Mouse (Mus musculus): ENCODE data around the gene Pfkl. TPM values are rescaled to one million over a fixed set of nuclear protein-coding genes. Genes with fewer than 3 reads are reported as not detected.
"Not testable (repeated sequence)": the region's sequence is repeated elsewhere in the genome, so short reads cannot be mapped to it uniquely, and the experiment has no call there.

Pfkl gene
- total RNA-seq (2014; fragmentation: Nextera tagmentation), result 40.4 and 44.0 TPM in 2 replicates
- total RNA-seq (2017), result 26.4 and 51.9 TPM in 2 replicates

- ATAC-seq (replicated peaks; ENCODE audit: low FRiP score, low TSS enrichment, poor library complexity, severe bottlenecking), result peak; percentile 1; the same call in 1 of the 2 replicates
These were observed at the start of gene Pfkl for GRCm38 (mm10) chr10:78009945-78010293. TSS of gene Pfkl (minus strand) at chr10:78010083.

DNA sequence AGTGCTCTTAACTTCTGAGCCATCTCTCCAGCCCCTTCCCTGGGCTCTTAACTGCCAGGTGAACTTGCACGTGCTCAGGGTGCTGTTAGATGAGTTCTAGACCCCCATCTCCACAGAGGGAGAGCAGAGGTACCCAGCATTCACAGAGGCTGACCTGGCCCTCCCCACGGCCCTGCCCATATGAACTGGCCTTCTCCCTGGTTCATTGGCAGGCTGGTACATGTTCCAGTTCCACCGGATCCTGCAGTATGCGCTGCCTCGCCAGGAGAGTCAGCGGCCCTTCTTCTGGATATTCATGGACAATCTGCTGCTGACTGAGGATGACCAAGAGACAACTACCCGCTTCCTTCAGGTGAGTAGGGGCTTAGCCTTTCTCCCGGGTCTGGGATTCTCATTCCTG, 47.2 kb upstream of the Pfkl start:
- no peak for ATAC-seq (replicated peaks; ENCODE audit: low FRiP score, low TSS enrichment, poor library complexity, severe bottlenecking)

DNA sequence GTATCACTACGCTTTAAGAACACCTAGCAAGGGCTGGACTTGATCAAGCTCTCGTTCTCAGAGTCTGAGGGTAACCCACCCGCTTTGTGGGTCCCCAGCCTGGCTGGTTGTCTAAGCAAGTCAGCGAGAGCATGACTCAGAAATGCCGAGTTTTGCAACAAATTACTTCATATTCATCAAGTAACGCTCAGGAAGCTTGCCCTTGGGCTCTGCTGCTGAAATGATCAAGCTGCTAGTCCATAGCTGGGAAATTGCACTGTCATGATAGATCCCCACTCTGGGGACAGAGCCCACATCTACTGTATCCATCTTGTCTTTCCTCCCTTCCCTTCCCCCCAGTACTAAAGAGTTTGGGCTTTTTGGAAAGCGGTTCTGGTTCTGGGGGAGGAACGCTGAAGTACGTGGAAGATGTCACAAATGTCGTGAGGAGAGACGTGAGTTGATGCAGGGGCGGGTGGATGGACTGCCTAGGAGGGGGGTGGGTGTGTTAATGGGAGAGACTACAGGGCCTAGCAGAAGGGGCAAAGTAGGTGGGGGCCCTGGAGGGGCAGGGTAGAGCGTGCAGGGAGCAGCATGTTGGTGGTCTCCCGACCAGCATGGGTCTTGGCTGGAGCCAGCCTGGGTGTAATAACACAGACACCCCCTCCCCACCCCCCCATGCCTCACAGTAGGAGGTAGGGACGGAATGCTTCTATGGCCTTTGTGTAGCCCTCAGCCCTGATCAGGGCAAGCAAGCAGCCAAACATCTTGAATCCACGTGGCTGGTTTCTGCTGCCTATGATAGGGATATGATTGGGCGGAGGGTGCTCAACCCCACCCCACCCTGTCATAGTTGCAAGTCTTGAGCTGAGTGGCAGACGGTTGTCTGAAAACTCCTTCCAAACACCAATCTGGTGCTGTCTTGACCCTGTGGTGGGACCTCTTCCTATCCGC, 45.0 kb upstream of the Pfkl start:
- ATAC-seq (replicated peaks; ENCODE audit: low FRiP score, low TSS enrichment, poor library complexity, severe bottlenecking), result peak; percentile 74

DNA sequence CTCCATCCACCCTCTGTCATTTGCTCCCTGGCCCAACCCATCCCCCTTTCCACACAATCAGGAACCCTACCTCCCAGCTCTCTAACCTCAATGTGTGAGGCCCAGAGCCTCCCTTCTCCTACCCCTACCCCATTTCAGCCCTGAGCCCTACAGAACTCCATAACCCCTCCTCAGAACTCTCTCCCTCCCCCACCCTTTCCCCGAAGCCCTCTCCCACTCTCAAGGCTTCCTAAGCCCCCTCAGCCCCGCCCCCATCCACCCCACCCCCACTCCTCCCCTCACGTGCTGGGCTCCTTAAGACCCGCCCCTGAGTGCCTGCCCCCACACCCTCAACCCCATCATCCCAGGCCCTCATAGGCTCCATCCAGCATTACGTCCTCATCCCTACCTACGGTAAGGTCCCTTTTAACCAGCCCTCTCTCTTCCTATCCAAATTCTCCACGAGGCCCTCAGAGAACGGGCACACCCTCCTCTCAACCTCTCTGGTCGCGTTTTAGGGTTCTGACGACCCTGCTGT, 39.7 kb upstream of the Pfkl start:
- no peak for ATAC-seq (replicated peaks; ENCODE audit: low FRiP score, low TSS enrichment, poor library complexity, severe bottlenecking)

GRCm38 (mm10) chr10:78048061-78048730, 38.3 kb upstream of the Pfkl start:
- ATAC-seq (replicated peaks; ENCODE audit: low FRiP score, low TSS enrichment, poor library complexity, severe bottlenecking), result no peak

- no peak for ATAC-seq (replicated peaks; ENCODE audit: low FRiP score, low TSS enrichment, poor library complexity, severe bottlenecking)
These were observed 36.5 kb upstream of the Pfkl start for GRCm38 (mm10) chr10:78046388-78046787.

DNA sequence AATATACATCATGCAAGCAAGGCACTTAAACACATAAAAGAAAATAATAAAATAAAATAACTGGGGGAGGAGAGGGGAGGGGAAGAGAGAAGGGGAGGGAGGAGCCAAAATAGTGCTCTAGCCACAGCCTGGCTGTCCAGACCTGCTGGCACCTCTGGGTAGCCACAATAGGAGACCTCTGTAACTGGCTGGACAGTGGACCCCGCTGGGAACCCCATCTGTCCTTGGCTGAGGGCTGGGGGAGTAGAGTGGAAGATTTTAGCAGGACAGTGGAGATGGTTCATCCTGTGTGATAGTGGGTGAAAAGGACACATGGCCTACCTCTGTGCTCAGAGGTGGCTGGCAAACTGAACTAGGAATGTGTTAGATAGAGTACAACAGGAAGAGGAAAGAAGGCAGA, 34.6 kb upstream of the Pfkl start:
- ATAC-seq (replicated peaks; ENCODE audit: low FRiP score, low TSS enrichment, poor library complexity, severe bottlenecking), result no peak

DNA sequence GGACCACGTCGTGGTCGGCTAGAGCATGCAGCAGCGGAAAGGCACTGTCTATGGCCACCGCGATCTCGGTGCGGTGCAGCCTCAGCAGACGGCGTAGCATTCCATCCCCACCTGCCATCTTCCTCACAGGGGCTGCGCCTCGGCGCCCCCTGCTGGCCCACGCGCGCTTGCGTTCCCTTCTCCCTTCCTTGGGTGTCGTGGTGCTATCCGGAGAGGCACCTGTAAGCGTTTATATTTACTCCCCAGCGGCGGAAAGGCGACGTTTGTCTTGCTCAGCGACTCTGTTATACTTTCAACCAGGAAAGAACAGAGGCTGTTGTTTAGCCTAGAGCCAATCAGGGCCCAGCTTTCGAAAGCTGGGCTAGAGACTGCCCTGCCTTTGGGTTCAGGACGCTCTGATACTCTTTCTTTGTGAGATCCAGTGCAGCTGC, 33.5 kb upstream of the Pfkl start, which contains the start of gene Aire:
Gene Aire (minus strand): TSS at position 205 of the 431 bp plus-strand sequence.
- peak; percentile 93 for ATAC-seq (replicated peaks; ENCODE audit: low FRiP score, low TSS enrichment, poor library complexity, severe bottlenecking)

DNA sequence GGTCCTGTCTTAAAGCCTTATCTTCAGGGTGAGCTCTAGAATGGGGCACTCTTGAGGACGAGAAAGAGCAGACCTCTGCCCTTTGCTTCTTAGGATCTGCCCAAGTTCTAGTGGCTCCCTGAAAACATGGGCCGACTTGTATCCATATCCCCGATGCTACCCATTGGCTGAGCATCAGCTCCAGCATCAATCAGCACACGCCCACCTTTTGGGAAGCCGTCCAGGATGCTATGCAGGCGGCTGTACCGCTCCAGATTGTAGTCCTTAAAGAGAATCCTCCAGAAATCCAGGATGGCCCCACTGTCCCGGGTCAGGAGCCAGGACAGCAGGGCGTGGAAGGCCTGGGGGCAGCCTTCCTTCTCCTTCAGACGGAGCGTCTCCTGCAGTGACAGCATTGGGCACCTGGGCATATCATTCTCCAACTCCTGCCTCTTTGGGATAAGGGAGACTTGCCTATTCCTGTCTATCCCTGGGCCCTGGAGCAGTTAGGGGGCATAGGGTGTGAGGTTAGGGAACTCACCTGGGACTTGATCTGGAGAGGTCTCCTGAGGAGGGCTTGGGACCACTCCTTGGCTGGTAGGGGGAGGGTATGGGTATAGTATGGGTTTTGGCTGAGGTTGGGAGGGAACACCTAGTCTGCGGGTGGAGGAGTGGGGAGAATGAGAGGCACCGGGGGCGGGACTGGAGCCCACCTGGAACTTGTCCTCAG, 33.0 kb upstream of the Pfkl start:
- 0 out of 2 replicates have a peak, but pooled peaks have one; percentile 4 for ATAC-seq (replicated peaks; ENCODE audit: low FRiP score, low TSS enrichment, poor library complexity, severe bottlenecking)

DNA sequence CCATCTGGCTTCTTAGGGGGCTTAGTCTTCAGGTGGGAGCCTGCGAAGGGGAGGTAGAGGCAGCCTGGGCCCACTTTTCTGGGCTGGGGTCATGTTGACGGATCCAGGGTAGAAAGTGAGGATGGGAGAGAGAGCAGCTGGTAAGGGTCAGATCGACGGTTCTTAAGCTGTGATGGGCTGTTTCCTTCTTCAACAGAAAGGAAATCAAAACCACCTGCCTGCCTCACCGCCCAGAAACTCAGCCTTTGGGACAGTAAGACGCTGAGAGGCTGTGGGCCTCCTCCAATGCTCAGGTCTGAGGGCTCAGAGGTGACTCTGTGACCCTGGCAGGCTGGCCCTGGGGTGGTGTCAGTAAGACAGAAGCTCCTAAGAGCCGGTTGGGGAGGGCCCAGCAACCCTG, 32.2 kb upstream of the Pfkl start:
- ATAC-seq (replicated peaks; ENCODE audit: low FRiP score, low TSS enrichment, poor library complexity, severe bottlenecking), result no peak

- ATAC-seq (replicated peaks; ENCODE audit: low FRiP score, low TSS enrichment, poor library complexity, severe bottlenecking), result no peak
These were observed 31.8 kb upstream of the Pfkl start, which contains the start of gene Dnmt3l for GRCm38 (mm10) chr10:78041647-78042046. TSS of gene Dnmt3l (plus strand) at chr10:78041947.

- no peak for ATAC-seq (replicated peaks; ENCODE audit: low FRiP score, low TSS enrichment, poor library complexity, severe bottlenecking)
These were observed 27.3 kb upstream of the Pfkl start for GRCm38 (mm10) chr10:78037139-78037538.

DNA sequence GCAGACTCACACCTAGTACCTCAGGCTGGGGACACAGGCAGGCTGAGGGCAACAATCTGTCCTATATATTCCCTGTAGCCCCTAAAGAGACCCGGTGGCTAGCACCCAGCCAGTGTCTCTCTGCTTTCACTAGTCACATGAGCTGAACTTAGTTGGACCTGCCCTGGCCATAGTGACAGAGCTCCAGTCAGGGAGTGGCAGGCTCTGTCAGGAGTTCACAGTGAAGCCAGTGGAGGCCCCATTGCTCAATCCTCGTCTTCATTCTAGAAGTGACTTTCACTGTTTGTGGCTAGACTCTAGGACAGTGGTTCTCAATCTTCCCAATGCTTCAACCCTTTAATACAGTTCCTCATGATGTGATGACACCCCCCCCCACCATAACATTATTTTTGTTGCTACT, 22.1 kb upstream of the Pfkl start:
- ATAC-seq (replicated peaks; ENCODE audit: low FRiP score, low TSS enrichment, poor library complexity, severe bottlenecking), result no peak

DNA sequence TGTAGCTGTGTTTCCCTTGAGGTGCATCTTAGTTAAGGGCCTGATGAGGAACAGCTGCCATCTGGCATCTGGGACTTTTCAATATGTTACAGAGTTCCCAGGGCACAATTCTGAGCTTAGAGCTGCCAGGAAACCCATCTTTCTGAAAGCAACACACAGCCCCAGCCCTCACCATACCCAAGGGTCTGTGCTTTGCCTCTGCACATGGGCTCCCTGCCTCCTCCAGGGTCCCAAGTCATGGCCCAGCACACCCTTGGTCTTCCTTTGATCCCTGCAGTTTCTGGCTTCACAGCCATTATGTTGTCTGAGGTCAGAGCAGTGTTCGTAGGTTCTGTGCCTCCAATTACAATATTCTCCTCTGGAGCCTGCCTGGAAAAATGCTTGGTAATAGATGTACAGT, 19.2 kb upstream of the Pfkl start:
- ATAC-seq (replicated peaks; ENCODE audit: low FRiP score, low TSS enrichment, poor library complexity, severe bottlenecking), result no peak

DNA sequence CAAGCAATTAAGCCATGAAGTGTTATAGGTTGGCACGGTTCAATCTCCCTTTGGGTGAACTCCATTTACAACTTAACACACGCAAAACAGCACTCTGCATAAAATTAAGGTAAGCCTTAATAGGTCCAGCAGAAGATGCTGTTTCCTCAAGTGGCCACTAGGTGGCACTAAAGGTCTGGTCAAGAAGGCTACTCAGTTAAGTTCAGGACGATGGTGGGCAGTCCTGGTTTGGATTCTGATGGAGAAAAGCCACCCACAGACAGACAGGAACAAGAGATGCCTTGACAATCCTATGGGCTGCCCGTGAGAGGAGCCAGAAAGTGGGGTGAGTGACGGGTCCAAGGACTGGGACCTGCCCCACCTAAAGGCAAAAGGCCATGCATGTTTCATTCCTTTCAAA, 18.2 kb upstream of the Pfkl start:
- ATAC-seq (replicated peaks; ENCODE audit: low FRiP score, low TSS enrichment, poor library complexity, severe bottlenecking), result peak; percentile 77

DNA sequence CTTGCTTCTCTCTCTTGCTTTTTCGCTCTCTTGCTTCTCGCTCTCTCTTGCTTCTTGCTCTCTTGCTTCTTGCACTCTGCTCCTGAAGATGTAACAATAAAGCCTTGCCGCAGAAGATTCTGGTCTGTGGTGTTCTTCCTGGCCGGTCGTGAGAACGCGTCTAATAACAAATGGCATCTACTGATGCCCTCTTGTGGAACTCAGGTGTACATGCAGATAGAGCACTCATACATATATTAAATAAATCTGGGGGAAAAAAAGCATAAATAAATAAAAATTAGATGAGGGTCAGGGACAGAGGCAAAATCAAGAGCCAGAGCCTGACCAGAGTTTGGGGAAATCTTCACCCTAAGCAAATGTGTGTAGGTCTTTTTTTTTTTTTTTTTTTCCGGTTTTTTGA, 15.6 kb upstream of the Pfkl start:
- not testable (repeated sequence) for ATAC-seq (replicated peaks; ENCODE audit: low FRiP score, low TSS enrichment, poor library complexity, severe bottlenecking)

DNA sequence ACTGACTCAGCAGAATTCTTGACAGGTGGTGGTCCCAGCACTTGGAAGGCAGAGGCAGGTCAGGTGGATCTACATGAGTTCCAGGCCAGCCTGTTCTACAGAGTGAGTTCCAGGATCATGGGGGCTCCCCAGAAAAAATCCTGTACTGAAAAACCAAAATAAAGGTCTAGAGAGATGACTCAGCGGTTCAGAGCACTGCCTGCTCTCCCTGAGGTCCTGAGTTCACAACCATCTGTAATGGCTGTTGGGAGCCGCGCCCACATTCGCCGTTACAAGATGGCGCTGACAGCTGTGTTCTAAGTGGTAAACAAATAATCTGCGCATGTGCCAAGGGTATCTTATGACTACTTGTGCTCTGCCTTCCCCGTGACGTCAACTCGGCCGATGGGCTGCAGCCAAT, 10.1 kb upstream of the Pfkl start:
- ATAC-seq (replicated peaks; ENCODE audit: low FRiP score, low TSS enrichment, poor library complexity, severe bottlenecking), result not testable (repeated sequence)

GRCm38 (mm10) chr10:78019291-78019690, 9.4 kb upstream of the Pfkl start:
- ATAC-seq (replicated peaks; ENCODE audit: low FRiP score, low TSS enrichment, poor library complexity, severe bottlenecking), result no peak

- ATAC-seq (replicated peaks; ENCODE audit: low FRiP score, low TSS enrichment, poor library complexity, severe bottlenecking), result peak; percentile 98
These were observed 8.9 kb upstream of the Pfkl start for GRCm38 (mm10) chr10:78018797-78019203.

DNA sequence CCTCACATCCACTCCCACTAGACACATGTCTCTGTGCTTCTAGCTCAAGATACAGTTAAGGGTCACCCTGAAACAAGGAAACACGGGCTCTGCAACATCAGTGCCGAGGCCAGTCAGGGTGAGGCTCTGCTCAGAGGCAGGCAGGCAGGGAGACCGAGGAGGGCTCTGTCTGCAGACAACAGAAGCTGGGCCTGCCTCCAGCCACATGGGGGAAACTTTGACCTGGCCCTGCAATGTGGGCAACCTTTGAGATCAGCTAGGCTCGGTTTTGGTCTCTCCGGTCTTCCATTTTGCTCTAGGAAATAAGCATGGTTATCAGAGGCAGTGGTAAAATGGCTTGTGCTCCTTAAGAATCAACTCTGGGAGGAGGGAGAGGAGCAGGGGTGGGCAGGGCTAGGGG, 6.5 kb upstream of the Pfkl start:
- no peak for ATAC-seq (replicated peaks; ENCODE audit: low FRiP score, low TSS enrichment, poor library complexity, severe bottlenecking)
